Mouse (Mus musculus) stomach, embryonic 14.5 days (tissue): ENCODE data around the gene Casz1. TPM values are rescaled to one million over a fixed set of nuclear protein-coding genes. Genes with fewer than 3 reads are reported as not detected.
A peak's percentile ranks its signal among the peaks of the same experiment; 100 is the strongest.

Experiments
- ATAC-seq: fragments of 200-750 bp; cut with Nextera tagmentation; 2 replicates; pipeline ENCODE4 v1.8.0; 2017; ENCODE audit warnings: low read depth, moderate TSS enrichment; ENCODE audit not compliant: insufficient number of reproducible peaks, insufficient read depth, low FRiP score
- H3K27ac ChIP-seq: fragments of 300-500 bp; sonication (generic); 2 replicates; pipeline ENCODE4 v1.5.1; 2014; ENCODE audit warnings: mild to moderate bottlenecking, low read length, moderate library complexity, mixed read lengths
- H3K27me3 ChIP-seq: fragments of 300-500 bp; sonication (generic); 2 replicates; pipeline ENCODE4 v1.6.1; 2014; ENCODE audit warnings: low read length, control low read depth, mixed read lengths; ENCODE audit not compliant: control insufficient read depth, insufficient read depth
- H3K36me3 ChIP-seq: fragments of 300-500 bp; sonication (generic); 2 replicates; pipeline ENCODE4 v1.6.1; 2014; ENCODE audit warnings: mild to moderate bottlenecking, control low read depth, low read length, moderate library complexity, mixed read lengths; ENCODE audit not compliant: control insufficient read depth, insufficient read depth
- H3K4me1 ChIP-seq: fragments of 300-500 bp; sonication (generic); 2 replicates; pipeline ENCODE4 v1.6.1; 2014; ENCODE audit warnings: low read length, control low read depth, mixed read lengths; ENCODE audit not compliant: control insufficient read depth, insufficient read depth
- H3K4me2 ChIP-seq: fragments of 300-500 bp; sonication (generic); replicated peaks from 2 replicates; pipeline ENCODE4 v1.6.1; 2014; ENCODE audit warnings: low read depth, low read length, control low read depth
- H3K4me3 ChIP-seq: fragments of 300-500 bp; sonication (generic); 2 replicates; pipeline ENCODE4 v1.5.1; 2014; ENCODE audit warnings: low read depth, low read length, control low read depth
- H3K9ac ChIP-seq: fragments of 300-500 bp; sonication (generic); replicated peaks from 2 replicates; pipeline ENCODE4 v1.6.1; 2014; ENCODE audit warnings: low read depth, mild to moderate bottlenecking, control low read depth, low read length, moderate library complexity, mixed read lengths
- H3K9me3 ChIP-seq: fragments of 300-500 bp; sonication (generic); 2 replicates; pipeline ENCODE4 v1.6.1; 2016; ENCODE audit warnings: low read depth, low read length, control low read depth; ENCODE audit not compliant: control insufficient read depth
- WGBS: fragments of 180-500 bp; shearing (Covaris S2); extraction: QIAGEN DNeasy Blood & Tissue Kit; methylation state at CpG from one replicate; pipeline ENCODE4 v1.1.7; 2014; 5-methylcytosine and 5-hydroxymethylcytosine counted together
- polyA plus RNA-seq: library from polyadenylated mRNA; unstranded; fragments of >200 nt; fragmentation: Nextera tagmentation; extraction: Ambion mirVana; gene quantifications from 2 replicates; pipeline ENCODE4 v1.2.1, GENCODE M21; 2014

Gene Casz1
- polyA plus RNA-seq, 1 experiment from 2014 or later: 10.3 TPM

DNA sequence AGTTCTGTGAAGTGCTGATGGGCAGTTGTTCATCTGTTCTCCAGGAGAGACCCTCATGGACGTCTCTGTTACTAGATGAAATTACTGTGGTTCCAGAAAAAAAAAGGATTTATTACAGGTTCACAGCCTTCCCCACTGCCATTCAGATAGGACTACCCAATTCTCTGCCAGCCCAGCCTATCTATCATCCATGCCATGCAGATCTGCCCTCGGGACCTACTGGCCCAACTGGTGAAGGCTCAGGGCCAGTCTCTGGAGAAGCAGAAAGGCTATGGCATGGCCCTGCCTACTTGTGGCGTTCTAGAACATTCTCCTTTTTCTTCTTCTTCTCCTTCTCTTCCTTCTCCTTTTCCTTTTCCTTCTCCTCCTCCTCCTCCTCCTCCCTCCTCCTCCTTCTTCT lies 75.4 kb downstream of the Casz1 start:
- WGBS: 82% methylated on average over 3 of the region's 3 CpGs
- no peak overlapping the region for H3K4me2 ChIP-seq
- H3K27ac ChIP-seq: no peak overlapping the region; the same call in 1 of the 2 replicates
- H3K9me3 ChIP-seq: no peaks in the 10 kb centered on the region
- H3K36me3 ChIP-seq: no peaks in the 10 kb centered on the region
- H3K27me3 ChIP-seq: no peaks in the 10 kb centered on the region
- H3K4me1 ChIP-seq: peaks cover 12% of the 10 kb centered on the region
- no peak overlapping the region for H3K4me3 ChIP-seq
- ATAC-seq: no peak
- H3K9ac ChIP-seq: no peak overlapping the region

GRCm38 (mm10) chr4:148881001-148881669 lies 76.9 kb downstream of the Casz1 start:
- H3K9ac ChIP-seq: no peak overlapping the region
- no peak for ATAC-seq
- no peak overlapping the region for H3K4me3 ChIP-seq
- H3K4me2 ChIP-seq: no peak overlapping the region
- no peak overlapping the region for H3K27ac ChIP-seq
- no peaks in the 10 kb centered on the region for H3K27me3 ChIP-seq
- no peaks in the 10 kb centered on the region for H3K36me3 ChIP-seq
- no peaks in the 10 kb centered on the region for H3K9me3 ChIP-seq
- H3K4me1 ChIP-seq: peaks cover 24% of the 10 kb centered on the region
- WGBS: 44% methylated on average over 17 of the region's 17 CpGs

DNA sequence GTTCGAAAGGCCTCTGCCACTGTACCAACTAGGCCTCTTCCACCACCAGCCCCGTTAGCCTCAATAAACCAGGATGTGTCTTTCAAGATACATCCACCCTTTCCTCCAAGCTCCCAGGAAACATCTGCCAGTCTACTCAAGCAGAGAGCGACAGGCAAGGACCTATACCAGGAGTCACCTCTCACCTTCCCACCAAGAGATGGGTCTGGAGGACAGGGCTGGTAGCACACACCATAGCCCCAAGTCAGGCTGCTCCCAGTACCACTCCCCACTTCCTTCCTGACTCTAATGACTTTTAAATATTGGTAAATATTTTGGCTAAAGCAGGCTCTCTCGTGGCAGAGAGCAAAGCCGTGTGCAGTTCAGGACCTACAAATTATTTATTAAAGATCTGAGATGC lies 77.6 kb downstream of the Casz1 start:
- H3K27me3 ChIP-seq: no peaks in the 10 kb centered on the region
- H3K4me3 ChIP-seq: no peak overlapping the region
- peaks cover 24% of the 10 kb centered on the region for H3K4me1 ChIP-seq
- no peak for ATAC-seq
- no peaks in the 10 kb centered on the region for H3K36me3 ChIP-seq
- H3K9ac ChIP-seq: no peak overlapping the region
- H3K27ac ChIP-seq: no peak overlapping the region
- H3K4me2 ChIP-seq: no peak overlapping the region
- 71% methylated on average over 5 of the region's 5 CpGs for WGBS
- H3K9me3 ChIP-seq: no peaks in the 10 kb centered on the region

DNA sequence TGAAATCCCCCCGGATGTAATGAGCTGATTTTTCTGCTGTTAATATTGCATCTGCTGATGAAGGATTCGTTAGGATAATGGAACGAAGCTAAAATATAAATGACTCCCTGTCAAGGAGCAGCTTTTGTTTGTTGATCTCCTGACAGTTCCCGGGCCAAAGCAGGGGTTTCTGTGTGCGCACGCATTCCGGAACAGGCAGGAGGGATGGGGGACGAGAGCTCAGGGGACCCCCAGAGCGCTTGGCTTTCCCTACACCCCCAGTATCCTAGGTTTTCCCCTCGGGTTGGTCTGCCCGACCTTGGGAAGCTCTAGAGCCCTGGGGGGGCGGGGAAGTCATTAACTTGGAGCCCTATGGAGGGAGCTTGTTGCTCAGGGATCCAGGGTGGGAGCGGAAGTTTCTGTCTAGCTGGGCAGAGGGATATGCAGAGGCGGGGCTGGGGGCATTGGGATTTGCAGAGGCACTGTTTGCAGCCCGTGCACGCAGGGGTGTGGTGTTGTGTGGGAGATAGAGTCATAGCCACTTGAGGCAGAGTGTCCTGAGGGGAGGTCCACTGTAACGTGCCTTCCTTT lies 78.2 kb downstream of the Casz1 start:
- H3K4me1 ChIP-seq: peaks cover 24% of the 10 kb centered on the region
- peak; percentile 18; the same call in 1 of the 2 replicates for ATAC-seq
- no peaks in the 10 kb centered on the region for H3K9me3 ChIP-seq
- H3K36me3 ChIP-seq: no peaks in the 10 kb centered on the region
- no peak overlapping the region for H3K4me3 ChIP-seq
- H3K27me3 ChIP-seq: no peaks in the 10 kb centered on the region
- WGBS: 13% methylated on average over 17 of the region's 17 CpGs
- H3K9ac ChIP-seq: no peak overlapping the region
- H3K27ac ChIP-seq: no peak overlapping the region
- H3K4me2 ChIP-seq: peak overlapping the region; percentile 15

- Histone ChIP-seq H3K4me3 (no peak overlapping the region), H3K27ac (no peak overlapping the region), H3K4me2 (no peak overlapping the region), H3K27me3 (no peaks in the 10 kb centered on the region), H3K4me1 (peaks cover 24% of the 10 kb centered on the region), H3K9me3 (no peaks in the 10 kb centered on the region), H3K9ac (no peak overlapping the region), H3K36me3 (no peaks in the 10 kb centered on the region)
- 78% methylated on average over 14 of the region's 14 CpGs for WGBS
- no peak for ATAC-seq
Observed at GRCm38 (mm10) chr4:148884596-148884995, 80.4 kb downstream of the Casz1 start.

- 18% methylated on average over 10 of the region's 10 CpGs for WGBS
- H3K27me3 ChIP-seq: no peaks in the 10 kb centered on the region
- H3K36me3 ChIP-seq: no peaks in the 10 kb centered on the region
Observed at GRCm38 (mm10) chr4:148885401-148885800, 81.2 kb downstream of the Casz1 start.

DNA sequence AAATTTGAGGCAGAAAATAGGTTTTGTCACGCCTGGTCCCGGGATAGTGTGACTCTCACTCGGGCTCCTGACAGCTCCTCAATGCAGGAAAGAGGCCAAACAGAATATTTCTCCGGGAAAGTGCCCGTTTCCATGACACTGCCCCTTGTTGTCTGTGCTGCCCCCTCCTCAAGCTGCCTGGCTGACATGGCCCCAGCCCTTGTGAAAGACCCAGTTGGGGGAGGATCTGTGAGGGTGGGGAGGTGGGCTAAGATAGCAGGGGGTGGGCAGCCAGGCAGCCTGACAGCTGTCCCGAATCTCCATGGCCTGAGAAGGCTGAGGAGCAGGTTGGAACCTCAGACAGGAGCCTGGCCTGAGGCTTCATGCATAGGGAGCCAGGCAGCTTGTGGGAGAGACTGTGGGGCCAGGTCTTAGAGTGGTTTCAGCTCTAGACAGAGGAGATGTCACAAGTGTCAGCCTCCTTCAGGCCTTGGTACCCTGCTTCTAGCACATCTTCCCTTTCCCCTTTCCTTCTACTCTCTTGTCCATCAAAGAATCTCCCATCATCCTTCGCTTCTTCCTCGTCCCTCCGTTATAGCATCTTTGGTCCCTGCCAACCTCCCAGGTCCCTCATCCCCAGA lies 81.8 kb downstream of the Casz1 start:
- no peak overlapping the region for H3K4me2 ChIP-seq
- H3K9ac ChIP-seq: no peak overlapping the region
- 43% methylated on average over 9 of the region's 9 CpGs for WGBS
- H3K27me3 ChIP-seq: no peaks in the 10 kb centered on the region
- H3K27ac ChIP-seq: peak overlapping the region; percentile 40; the same call in 1 of the 2 replicates
- H3K4me3 ChIP-seq: no peak overlapping the region
- H3K36me3 ChIP-seq: no peaks in the 10 kb centered on the region
- no peaks in the 10 kb centered on the region for H3K9me3 ChIP-seq
- peaks cover 23% of the 10 kb centered on the region for H3K4me1 ChIP-seq
- ATAC-seq: no peak

More at GRCm38 (mm10) chr4:148885401-148885800, 81.2 kb downstream of the Casz1 start:
- H3K4me1 ChIP-seq: peaks cover 24% of the 10 kb centered on the region
- no peak for ATAC-seq
- H3K4me2 ChIP-seq: no peak overlapping the region
- no peak overlapping the region for H3K4me3 ChIP-seq
- no peaks in the 10 kb centered on the region for H3K9me3 ChIP-seq
- H3K27ac ChIP-seq: peak overlapping the region; percentile 40; the same call in 1 of the 2 replicates
- no peak overlapping the region for H3K9ac ChIP-seq

- Histone ChIP-seq H3K27ac (no peak overlapping the region), H3K4me3 (no peak overlapping the region), H3K4me1 (peaks cover 23% of the 10 kb centered on the region), H3K27me3 (no peaks in the 10 kb centered on the region), H3K4me2 (no peak overlapping the region), H3K9me3 (no peaks in the 10 kb centered on the region), H3K36me3 (no peaks in the 10 kb centered on the region), H3K9ac (no peak overlapping the region)
- ATAC-seq: no peak
- WGBS: 66% methylated on average over 8 of the region's 8 CpGs
Observed at GRCm38 (mm10) chr4:148888229-148888628, 84.0 kb downstream of the Casz1 start.
